Mouse (Mus musculus): Measurements from ENCODE around the gene Olfr312.
"Not testable (repeated sequence)": the region's sequence is repeated elsewhere in the genome, so short reads cannot be mapped to it uniquely, and the experiment has no call there.

Gene Olfr312

DNA sequence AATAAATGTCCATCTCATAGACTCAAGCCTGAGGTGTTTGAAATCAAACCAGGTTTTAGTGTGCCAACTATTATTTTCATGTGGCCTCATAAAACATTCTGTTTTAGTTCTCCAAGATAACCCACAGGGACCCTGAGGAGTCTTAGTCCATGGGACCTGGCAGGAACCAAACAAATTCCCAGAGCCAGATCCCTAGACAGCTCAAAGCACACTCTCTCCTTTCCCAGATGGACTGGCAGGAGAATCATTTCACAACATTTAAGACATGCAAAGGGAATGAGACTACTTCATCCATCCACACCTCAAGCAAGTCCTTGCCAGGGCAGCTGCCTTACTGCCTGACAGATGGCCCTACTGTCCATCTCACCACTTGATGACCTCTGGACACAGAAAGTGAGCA lies at the start of gene Olfr312:
Olfr312 (plus strand) TSS at position 301 of the 400 bp plus-strand sequence.
- not testable (repeated sequence) for DNase-seq (ENCODE audit: low spot score)

GRCm38 (mm10) chr11:58782480-58783089 lies 46.5 kb upstream of the Olfr312 start, which contains the start of gene Olfr314:
Olfr314 (plus strand) TSS chr11:58782952.
- DNase-seq (ENCODE audit: low spot score) = peak; percentile 18

DNA sequence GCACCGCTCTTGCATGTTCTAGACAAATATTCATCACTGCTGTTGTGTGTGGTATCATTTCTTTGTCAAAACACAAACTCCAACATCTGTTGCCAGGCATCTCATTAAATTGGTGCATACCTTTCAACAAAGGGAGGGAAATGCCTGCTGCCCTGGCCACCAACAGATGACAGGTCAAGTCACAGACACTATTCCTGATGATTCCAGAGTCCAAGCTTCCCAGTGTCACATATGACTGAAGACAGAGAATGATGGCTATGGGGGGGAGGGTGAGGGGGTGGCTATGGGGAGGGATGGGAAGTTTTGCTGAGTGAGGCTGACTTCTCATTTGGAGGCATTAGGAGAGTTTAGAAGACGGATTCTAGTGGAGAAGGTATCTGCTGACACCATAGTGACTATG lies 44.9 kb upstream of the Olfr312 start:
- no peak for DNase-seq (ENCODE audit: low spot score)

DNA sequence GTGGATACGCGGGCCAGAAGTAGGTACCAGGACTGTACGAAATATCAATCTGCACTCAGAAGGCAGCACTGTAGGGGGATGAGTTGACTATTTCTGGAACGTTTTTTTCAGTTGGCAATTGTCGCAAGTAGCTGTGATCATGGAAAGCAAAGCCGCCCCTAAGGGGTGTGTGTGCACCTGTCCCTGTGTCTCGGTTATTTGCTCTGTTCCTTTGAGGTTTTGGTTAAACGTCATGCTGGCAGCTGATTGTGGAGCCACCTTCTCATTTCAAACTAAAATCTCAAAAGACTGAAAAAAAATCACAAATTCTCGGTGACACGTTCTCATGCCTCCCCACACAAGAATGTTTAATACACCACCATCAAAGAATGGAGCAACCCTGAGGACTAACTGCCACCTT lies 41.4 kb upstream of the Olfr312 start:
- no peak for DNase-seq (ENCODE audit: low spot score)

- DNase-seq (ENCODE audit: low spot score) = no peak
Observed at GRCm38 (mm10) chr11:58788346-58788745, 40.7 kb upstream of the Olfr312 start.

DNA sequence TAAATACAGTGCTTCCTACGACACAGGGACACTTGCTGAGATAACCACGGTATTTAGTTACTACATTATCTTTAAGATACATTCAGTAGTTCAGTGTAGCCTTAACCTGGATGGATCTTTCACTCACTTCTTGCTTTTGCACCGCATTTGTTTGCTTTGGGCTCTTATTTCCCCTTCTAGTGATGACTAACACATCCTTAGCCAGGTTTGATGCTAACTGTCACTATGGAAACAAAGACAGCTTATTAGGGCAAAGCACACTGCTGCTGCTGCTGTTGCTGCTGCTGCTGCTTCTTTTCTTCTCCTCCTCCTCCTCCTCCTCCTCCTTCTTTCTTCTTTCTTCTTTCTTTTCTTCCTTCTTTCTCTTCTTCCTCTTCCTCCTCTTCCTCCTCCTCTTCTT lies 39.5 kb upstream of the Olfr312 start:
- DNase-seq (ENCODE audit: low spot score) = no peak

GRCm38 (mm10) chr11:58790053-58790452 lies 39.0 kb upstream of the Olfr312 start:
- no peak for DNase-seq (ENCODE audit: low spot score)

- no peak for DNase-seq (ENCODE audit: low spot score)
Observed at GRCm38 (mm10) chr11:58790646-58791045, 38.4 kb upstream of the Olfr312 start.

- no peak for DNase-seq (ENCODE audit: low spot score)
Observed at GRCm38 (mm10) chr11:58795856-58796255, 33.2 kb upstream of the Olfr312 start.

- DNase-seq (ENCODE audit: low spot score) = no peak
Observed at GRCm38 (mm10) chr11:58796850-58797249, 32.2 kb upstream of the Olfr312 start.

GRCm38 (mm10) chr11:58799747-58800146 lies 29.3 kb upstream of the Olfr312 start:
- DNase-seq (ENCODE audit: low spot score) = no peak

DNA sequence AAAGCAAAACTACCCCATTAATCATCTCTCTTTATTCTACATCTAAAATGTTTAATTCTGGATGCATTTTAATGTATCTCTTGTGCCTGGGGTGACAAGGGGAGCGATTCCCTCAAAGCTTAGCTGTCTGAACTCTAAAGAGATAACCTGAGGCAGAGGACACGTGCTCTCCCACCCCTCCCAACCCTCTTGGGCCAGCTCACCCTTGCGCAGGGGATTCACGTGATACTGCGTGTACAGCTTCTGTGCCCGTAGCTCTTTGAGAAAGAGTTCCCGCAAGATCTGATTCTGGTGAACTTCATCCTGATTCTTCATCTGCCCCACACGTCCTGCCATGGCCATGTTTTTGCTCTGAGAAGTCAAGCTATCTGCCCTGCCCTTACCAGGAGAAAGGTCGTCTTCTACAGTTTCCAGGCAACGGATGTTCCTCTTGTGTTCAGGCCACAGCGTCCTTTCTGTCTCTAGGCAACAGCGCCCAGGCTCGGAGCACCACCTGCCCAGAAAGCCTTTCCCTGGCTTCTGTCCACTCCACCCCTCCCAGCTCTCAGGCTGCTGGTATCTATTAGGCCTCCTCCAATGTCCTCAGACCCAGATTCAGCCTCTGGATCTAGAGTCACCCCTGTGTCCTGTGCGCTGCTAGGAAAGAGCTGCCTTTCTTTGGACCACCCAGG lies 27.3 kb upstream of the Olfr312 start, which contains the start of gene Fam183b:
Fam183b (minus strand) TSS at position 403 of the 671 bp plus-strand sequence.
- DNase-seq (ENCODE audit: low spot score) = no peak

GRCm38 (mm10) chr11:58803871-58804270 lies 25.2 kb upstream of the Olfr312 start:
- no peak for DNase-seq (ENCODE audit: low spot score)

GRCm38 (mm10) chr11:58804393-58804792 lies 24.6 kb upstream of the Olfr312 start:
- no peak for DNase-seq (ENCODE audit: low spot score)

DNA sequence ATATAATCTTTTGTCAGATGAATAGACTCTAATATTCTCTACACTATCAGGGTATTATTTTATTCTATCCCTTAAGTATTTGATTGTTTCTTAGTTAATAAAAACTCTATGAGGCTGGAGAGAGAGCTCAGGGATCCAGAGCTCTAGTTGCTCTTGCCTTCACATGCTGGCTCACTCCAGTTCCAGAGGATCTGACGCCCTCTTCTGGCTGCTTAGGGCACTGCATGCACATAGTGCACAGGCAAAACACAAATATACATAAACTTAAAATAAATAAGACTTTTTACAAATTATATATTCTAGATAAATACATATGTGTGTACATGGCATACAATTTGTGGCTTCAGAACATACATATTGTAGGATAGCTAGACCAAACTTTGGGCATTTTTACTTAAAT lies 17.0 kb upstream of the Olfr312 start:
- DNase-seq (ENCODE audit: low spot score) = no peak

- not testable (repeated sequence) for DNase-seq (ENCODE audit: low spot score)
Observed at GRCm38 (mm10) chr11:58814700-58815099, 14.3 kb upstream of the Olfr312 start, which contains the start of gene Olfr313. Olfr313 (plus strand) TSS chr11:58815000.

- DNase-seq (ENCODE audit: low spot score) = no peak
Observed at GRCm38 (mm10) chr11:58815676-58816075, 13.4 kb upstream of the Olfr312 start.

DNA sequence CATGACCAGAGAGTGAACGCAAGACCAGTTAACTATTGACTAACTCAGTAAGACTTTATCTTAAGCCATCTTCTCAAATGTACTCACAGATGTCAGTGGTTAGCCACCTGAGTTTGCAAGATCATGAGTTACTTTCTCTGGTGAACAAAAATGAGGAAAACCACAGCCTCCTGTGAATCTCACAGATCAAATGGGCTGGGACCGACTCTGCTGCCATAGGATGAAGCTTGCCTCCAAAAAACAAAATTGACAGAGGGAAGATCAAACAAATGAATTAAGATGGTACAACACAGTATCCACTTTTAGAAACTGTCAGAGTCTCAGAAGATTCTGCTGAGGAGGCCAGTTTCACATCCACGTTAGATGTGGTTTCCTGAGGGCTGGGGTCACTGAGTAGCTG lies 727 bp downstream of the Olfr312 start:
- DNase-seq (ENCODE audit: low spot score) = no peak

DNA sequence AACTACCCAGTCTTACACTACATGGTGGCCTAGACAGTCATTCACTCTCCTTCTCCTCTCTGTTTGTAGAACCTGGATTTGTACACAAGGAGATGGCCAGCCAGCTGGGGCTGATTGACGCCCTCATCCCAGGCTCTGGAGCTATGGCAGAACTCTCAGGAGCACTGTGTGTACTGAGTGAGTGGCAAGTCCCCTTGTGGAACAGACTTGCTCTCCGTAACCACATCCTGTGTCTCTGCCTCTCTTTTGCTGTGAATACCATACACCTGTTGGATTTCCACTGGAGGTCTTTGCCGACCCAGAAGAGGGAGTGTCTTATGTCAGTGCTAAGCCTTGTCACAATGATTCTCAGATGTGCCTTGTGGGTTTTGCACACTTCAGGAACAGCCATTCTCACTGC lies 3.5 kb downstream of the Olfr312 start:
- DNase-seq (ENCODE audit: low spot score) = not testable (repeated sequence)

DNA sequence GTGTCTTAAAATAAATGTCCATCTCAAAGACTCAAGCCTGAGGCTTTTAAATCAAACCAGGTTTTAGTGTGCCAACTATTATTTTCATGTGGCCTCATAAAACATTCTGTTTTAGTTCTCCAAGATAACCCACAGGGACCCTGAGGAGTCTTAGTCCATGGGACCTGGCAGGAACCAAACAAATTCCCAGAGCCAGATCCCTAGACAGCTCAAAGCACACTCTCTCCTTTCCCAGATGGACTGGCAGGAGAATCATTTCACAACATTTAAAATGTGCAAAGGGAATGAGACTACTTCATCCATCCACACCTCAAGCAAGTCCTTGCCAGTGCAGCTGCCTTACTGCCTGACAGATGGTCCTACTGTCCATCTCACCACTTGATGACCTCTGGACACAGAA lies 9.9 kb downstream of the Olfr312 start, which contains the start of gene Olfr311:
Olfr311 (plus strand) TSS at position 301 of the 400 bp plus-strand sequence.
- DNase-seq (ENCODE audit: low spot score) = not testable (repeated sequence)

- DNase-seq (ENCODE audit: low spot score) = peak; percentile 99
Observed at GRCm38 (mm10) chr11:58846919-58847461, 18.0 kb downstream of the Olfr312 start, which contains the start of gene Gm12258. Gm12258 (plus strand) TSS chr11:58847158.

DNA sequence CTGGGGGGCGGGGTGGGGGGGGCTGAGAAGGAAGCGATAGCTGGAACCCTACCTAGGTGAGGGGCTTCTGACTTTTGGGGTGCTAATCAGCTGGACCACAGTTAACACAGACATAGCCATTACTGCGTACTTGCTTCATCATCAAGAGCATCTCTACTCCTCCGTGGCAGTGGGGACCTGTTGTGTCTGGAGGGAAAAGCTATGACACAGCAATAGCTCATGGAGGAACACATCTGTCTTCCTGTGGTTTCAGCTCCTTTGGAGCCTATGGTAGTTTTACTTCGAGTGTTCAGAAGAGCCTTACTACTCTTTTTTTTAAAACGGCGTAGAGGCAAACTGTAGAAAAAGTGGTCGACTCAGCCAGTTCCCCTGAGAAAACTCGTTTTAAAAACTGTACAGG lies 18.6 kb downstream of the Olfr312 start:
- DNase-seq (ENCODE audit: low spot score) = peak; percentile 29

GRCm38 (mm10) chr11:58849731-58850130 lies 20.7 kb downstream of the Olfr312 start:
- DNase-seq (ENCODE audit: low spot score) = peak; percentile 23
